Mouse (Mus musculus): Measurements from ENCODE around the gene Clstn3. TPM values are rescaled to one million over a fixed set of nuclear protein-coding genes. Genes with fewer than 3 reads are reported as not detected.
"Not testable (repeated sequence)": the region's sequence is repeated elsewhere in the genome, so short reads cannot be mapped to it uniquely, and the experiment has no call there.

The Clstn3 gene
- polyA plus RNA-seq, 1 experiment from 2014 or later: 10.9 TPM

- no peaks in the 10 kb centered on the region for H3K4me1 ChIP-seq (replicated peaks)
- H3K27ac ChIP-seq: no peak overlapping the region
- no peak overlapping the region for H3K9ac ChIP-seq (replicated peaks)
- H3K9me3 ChIP-seq: no peaks in the 10 kb centered on the region
- no peaks in the 10 kb centered on the region for H3K36me3 ChIP-seq
- no peak overlapping the region for H3K4me3 ChIP-seq (replicated peaks)
- H3K27me3 ChIP-seq: no peaks in the 10 kb centered on the region
- no peak overlapping the region for H3K4me2 ChIP-seq
- ATAC-seq (ENCODE audit: insufficient number of reproducible peaks, insufficient read depth, low FRiP score, low TSS enrichment, low read depth): no peak
- 89% methylated on average over 3 of the region's 3 CpGs for WGBS
Observed at GRCm38 (mm10) chr6:124478874-124479572, 14.4 kb upstream of the Clstn3 start.

DNA sequence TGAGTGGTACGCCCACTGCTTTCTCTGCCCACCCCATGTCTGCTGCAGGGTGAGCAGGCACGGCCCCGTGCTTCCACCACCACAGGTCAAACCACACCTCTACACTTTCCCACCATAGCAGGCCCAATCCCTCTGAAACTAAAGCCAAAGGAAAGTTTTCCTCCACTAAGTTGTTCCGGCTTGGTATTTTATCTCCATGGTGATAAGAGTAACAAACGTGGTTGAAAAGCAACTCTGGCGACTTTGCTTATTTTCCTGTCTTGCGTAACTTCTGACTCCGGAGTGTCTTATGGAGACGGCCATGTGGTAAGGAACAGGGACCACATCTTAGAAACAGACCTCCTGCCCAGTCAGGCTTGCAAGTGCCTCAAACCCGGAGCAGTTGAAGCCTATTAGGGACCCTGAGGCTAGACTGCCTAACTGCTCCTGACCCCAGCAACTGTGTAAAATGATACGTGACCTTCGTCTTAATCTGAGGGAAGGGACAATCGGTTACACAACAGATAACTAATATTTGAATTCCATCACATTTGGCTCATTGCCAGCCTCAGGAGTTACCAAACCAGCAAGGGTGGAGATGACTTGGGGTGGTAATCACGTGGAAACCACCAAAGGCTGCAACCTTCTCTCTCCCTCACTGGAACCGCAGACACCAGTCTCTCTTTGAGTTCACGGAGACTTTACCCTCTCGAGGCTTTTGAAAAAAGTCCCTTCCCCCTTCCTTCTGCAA is 13.5 kb upstream of the Clstn3 start:
- H3K4me1 ChIP-seq (replicated peaks): no peaks in the 10 kb centered on the region
- WGBS: 73% methylated on average over 17 of the region's 17 CpGs
- no peaks in the 10 kb centered on the region for H3K27me3 ChIP-seq
- no peak overlapping the region for H3K9ac ChIP-seq (replicated peaks)
- H3K9me3 ChIP-seq: no peaks in the 10 kb centered on the region
- ATAC-seq (ENCODE audit: insufficient number of reproducible peaks, insufficient read depth, low FRiP score, low TSS enrichment, low read depth): no peak
- no peak overlapping the region for H3K4me3 ChIP-seq (replicated peaks)
- H3K36me3 ChIP-seq: no peaks in the 10 kb centered on the region
- H3K27ac ChIP-seq: no peak overlapping the region
- no peak overlapping the region for H3K4me2 ChIP-seq

DNA sequence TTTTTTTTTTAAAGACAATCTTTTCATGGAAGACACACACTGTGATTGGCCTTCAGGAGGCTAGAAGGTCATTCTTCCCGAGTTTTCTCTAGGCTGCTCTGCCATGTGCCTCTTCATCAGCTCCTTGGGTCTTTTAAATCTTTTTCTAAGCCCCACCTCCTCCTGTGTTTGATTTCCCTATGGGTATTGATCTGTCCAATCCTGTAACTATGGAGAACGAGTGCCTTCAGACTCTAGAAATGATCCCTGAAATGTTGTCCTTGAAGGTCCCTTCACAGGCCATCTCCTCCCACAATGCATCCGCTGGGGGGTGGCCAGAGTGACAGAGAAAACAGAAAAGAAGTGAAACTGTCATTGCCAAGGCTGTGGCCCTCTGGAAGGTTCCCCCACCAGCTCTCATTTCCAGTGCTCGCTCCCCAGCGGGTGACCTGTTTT is 12.6 kb upstream of the Clstn3 start:
- Histone ChIP-seq H3K4me1 (replicated peaks) (no peaks in the 10 kb centered on the region), H3K9ac (replicated peaks) (no peak overlapping the region), H3K9me3 (no peaks in the 10 kb centered on the region), H3K27ac (no peak overlapping the region), H3K27me3 (no peaks in the 10 kb centered on the region), H3K4me2 (no peak overlapping the region), H3K4me3 (replicated peaks) (no peak overlapping the region), H3K36me3 (no peaks in the 10 kb centered on the region)
- 73% methylated on average over 5 of the region's 5 CpGs for WGBS
- no peak for ATAC-seq (ENCODE audit: insufficient number of reproducible peaks, insufficient read depth, low FRiP score, low TSS enrichment, low read depth)

DNA sequence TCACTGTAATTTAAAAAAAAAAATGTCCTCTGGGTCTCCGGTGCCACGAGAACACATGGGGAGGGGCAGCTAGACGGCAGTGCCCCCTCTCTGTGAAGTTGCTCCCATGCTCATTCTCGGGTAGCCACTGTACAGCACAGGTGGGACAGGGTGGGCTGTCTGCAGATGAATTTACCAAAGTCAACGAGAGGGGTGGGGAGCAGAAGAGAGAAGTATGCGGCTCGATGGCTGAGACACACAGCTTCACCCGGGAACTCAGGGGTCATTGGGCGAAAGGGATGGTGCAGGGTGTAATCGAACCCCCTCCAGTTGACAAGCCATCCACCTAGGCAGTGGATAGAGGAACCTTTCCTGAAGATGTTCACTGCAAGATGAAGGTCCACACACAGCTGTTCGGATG is 12.2 kb upstream of the Clstn3 start:
- no peak overlapping the region for H3K27ac ChIP-seq
- no peaks in the 10 kb centered on the region for H3K27me3 ChIP-seq
- no peak for ATAC-seq (ENCODE audit: insufficient number of reproducible peaks, insufficient read depth, low FRiP score, low TSS enrichment, low read depth)
- H3K4me1 ChIP-seq (replicated peaks): no peaks in the 10 kb centered on the region
- no peak overlapping the region for H3K9ac ChIP-seq (replicated peaks)
- no peaks in the 10 kb centered on the region for H3K9me3 ChIP-seq
- H3K36me3 ChIP-seq: no peaks in the 10 kb centered on the region
- no peak overlapping the region for H3K4me2 ChIP-seq
- H3K4me3 ChIP-seq (replicated peaks): no peak overlapping the region
- WGBS: 84% methylated on average over 11 of the region's 11 CpGs

GRCm38 (mm10) chr6:124476216-124476615 is 11.6 kb upstream of the Clstn3 start:
- no peak overlapping the region for H3K9ac ChIP-seq (replicated peaks)
- H3K27me3 ChIP-seq: no peaks in the 10 kb centered on the region
- H3K4me1 ChIP-seq (replicated peaks): no peaks in the 10 kb centered on the region
- H3K9me3 ChIP-seq: no peaks in the 10 kb centered on the region
- H3K27ac ChIP-seq: no peak overlapping the region
- no peaks in the 10 kb centered on the region for H3K36me3 ChIP-seq
- H3K4me3 ChIP-seq (replicated peaks): no peak overlapping the region
- H3K4me2 ChIP-seq: no peak overlapping the region
- 91% methylated on average over 7 of the region's 7 CpGs for WGBS
- ATAC-seq (ENCODE audit: insufficient number of reproducible peaks, insufficient read depth, low FRiP score, low TSS enrichment, low read depth): no peak

GRCm38 (mm10) chr6:124475335-124476075 is 10.9 kb upstream of the Clstn3 start:
- H3K27me3 ChIP-seq; H3K9ac ChIP-seq (replicated peaks); ATAC-seq (ENCODE audit: insufficient number of reproducible peaks, insufficient read depth, low FRiP score, low TSS enrichment, low read depth); H3K27ac ChIP-seq; H3K9me3 ChIP-seq; H3K4me1 ChIP-seq (replicated peaks); H3K36me3 ChIP-seq; H3K4me3 ChIP-seq (replicated peaks); H3K4me2 ChIP-seq: not testable (repeated sequence)
- WGBS: 92% methylated on average over 8 of the region's 11 CpGs

- no peaks in the 10 kb centered on the region for H3K27me3 ChIP-seq
- H3K9ac ChIP-seq (replicated peaks): no peak overlapping the region
- no peak overlapping the region for H3K27ac ChIP-seq
- H3K4me2 ChIP-seq: no peak overlapping the region
- ATAC-seq (ENCODE audit: insufficient number of reproducible peaks, insufficient read depth, low FRiP score, low TSS enrichment, low read depth): no peak
- H3K9me3 ChIP-seq: no peaks in the 10 kb centered on the region
- H3K4me3 ChIP-seq (replicated peaks): no peak overlapping the region
- no peaks in the 10 kb centered on the region for H3K36me3 ChIP-seq
- H3K4me1 ChIP-seq (replicated peaks): no peaks in the 10 kb centered on the region
- 84% methylated on average over 11 of the region's 11 CpGs for WGBS
Observed at GRCm38 (mm10) chr6:124474621-124475020, 10.0 kb upstream of the Clstn3 start.

DNA sequence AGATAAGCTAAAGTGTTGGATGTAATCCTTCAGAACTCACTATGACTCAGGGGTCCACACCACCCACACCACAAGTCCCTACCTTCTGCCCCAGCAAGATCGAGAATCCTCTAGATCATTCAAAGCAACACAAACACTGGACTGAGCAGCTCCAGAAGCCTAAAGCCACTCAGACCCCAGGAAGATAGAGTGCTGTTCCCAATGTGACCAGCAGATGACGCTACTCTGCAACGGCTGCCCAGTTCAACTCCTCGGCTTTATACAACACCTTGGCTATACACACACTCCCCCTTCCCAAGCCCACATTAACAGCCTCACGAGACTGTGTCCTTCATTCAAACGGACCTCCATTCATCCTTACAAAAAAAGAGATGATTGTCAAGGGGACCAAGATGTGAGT is 8.2 kb upstream of the Clstn3 start:
- no peak for ATAC-seq (ENCODE audit: insufficient number of reproducible peaks, insufficient read depth, low FRiP score, low TSS enrichment, low read depth)
- Histone ChIP-seq H3K9me3 (no peaks in the 10 kb centered on the region), H3K27ac (no peak overlapping the region), H3K4me3 (replicated peaks) (no peak overlapping the region), H3K4me2 (no peak overlapping the region), H3K36me3 (no peaks in the 10 kb centered on the region), H3K4me1 (replicated peaks) (no peaks in the 10 kb centered on the region), H3K27me3 (no peaks in the 10 kb centered on the region), H3K9ac (replicated peaks) (no peak overlapping the region)
- 37% methylated on average over 6 of the region's 6 CpGs for WGBS

GRCm38 (mm10) chr6:124471783-124472638 is 7.4 kb upstream of the Clstn3 start:
- H3K4me2 ChIP-seq; H3K9me3 ChIP-seq; ATAC-seq (ENCODE audit: insufficient number of reproducible peaks, insufficient read depth, low FRiP score, low TSS enrichment, low read depth); H3K4me1 ChIP-seq (replicated peaks); H3K36me3 ChIP-seq; H3K27me3 ChIP-seq; H3K9ac ChIP-seq (replicated peaks); H3K4me3 ChIP-seq (replicated peaks); H3K27ac ChIP-seq: not testable (repeated sequence)
- WGBS: 82% methylated on average over 6 of the region's 6 CpGs

DNA sequence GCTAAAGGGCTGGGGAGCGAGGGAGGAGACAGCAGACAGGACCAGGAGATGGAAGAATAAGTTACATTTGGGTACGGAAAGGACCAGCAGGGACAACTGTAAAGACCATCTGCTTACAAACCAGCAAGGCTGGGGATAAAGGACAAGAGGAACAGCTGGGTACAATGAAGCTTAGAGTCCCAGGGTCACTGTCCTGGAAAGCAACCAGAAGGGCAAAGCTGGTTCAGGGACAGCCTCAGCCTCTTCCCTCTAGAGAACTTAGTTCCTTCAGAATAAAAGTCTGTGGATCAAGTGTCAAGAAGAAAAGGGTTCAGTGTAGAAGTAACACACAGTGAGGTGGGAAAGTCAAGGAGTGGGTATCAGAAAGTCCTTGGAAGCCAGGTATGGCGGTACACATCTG is 6.5 kb upstream of the Clstn3 start:
- no peak overlapping the region for H3K27ac ChIP-seq
- H3K9me3 ChIP-seq: no peaks in the 10 kb centered on the region
- no peak overlapping the region for H3K9ac ChIP-seq (replicated peaks)
- H3K27me3 ChIP-seq: no peaks in the 10 kb centered on the region
- H3K36me3 ChIP-seq: no peaks in the 10 kb centered on the region
- H3K4me3 ChIP-seq (replicated peaks): no peak overlapping the region
- no peak for ATAC-seq (ENCODE audit: insufficient number of reproducible peaks, insufficient read depth, low FRiP score, low TSS enrichment, low read depth)
- H3K4me2 ChIP-seq: no peak overlapping the region
- WGBS: 94% methylated on average over 3 of the region's 3 CpGs
- H3K4me1 ChIP-seq (replicated peaks): no peaks in the 10 kb centered on the region

DNA sequence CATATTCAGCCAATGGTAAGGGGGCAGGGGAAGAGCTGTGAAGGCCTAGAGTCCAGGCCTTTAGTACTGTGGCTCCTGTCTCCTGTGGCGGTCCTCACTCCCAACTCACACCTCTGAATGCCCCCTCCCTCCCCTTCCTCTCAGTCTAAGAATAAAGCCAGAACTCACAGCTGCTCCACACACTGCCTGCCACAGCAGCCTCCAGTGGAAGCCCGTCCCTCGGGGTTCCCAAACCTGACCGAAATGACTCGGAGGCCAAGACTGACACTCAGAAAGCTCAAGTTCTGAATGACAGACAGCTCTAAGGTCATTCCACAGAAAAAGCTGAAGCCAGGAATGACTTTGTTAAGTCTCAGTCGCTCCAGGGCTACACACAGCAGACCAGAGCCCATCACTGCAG is 1.1 kb upstream of the Clstn3 start:
- H3K27me3 ChIP-seq: peaks cover 12% of the 10 kb centered on the region
- WGBS: 53% methylated on average over 6 of the region's 6 CpGs
- no peak overlapping the region for H3K4me3 ChIP-seq (replicated peaks)
- peak overlapping the region; percentile 77 for H3K4me2 ChIP-seq
- H3K27ac ChIP-seq: no peak overlapping the region
- H3K9ac ChIP-seq (replicated peaks): no peak overlapping the region
- no peaks in the 10 kb centered on the region for H3K9me3 ChIP-seq
- H3K36me3 ChIP-seq: no peaks in the 10 kb centered on the region
- ATAC-seq (ENCODE audit: insufficient number of reproducible peaks, insufficient read depth, low FRiP score, low TSS enrichment, low read depth): 0 out of 2 replicates have a peak, but pooled peaks have one; percentile 33
- H3K4me1 ChIP-seq (replicated peaks): peaks cover 15% of the 10 kb centered on the region; the same call in 1 of the 2 replicates
